Mouse (Mus musculus) hindbrain, embryonic 16.5 days (tissue): ENCODE results near the gene Cttnbp2nl. TPM values are rescaled to one million over a fixed set of nuclear protein-coding genes. Genes with fewer than 3 reads are reported as not detected.

Source experiments
- ATAC-seq: fragments of 200-750 bp; cut with Nextera tagmentation; 2 replicates; pipeline ENCODE4 v1.8.0; 2017; ENCODE audit warnings: moderate TSS enrichment, moderate library complexity
- H3K27ac ChIP-seq: fragments of 300-500 bp; sonication (generic); 2 replicates; pipeline ENCODE4 v1.5.1; 2014; ENCODE audit warnings: low read depth, mild to moderate bottlenecking, control low read depth, low read length, moderate library complexity
- H3K27me3 ChIP-seq: fragments of 300-500 bp; sonication (generic); replicated peaks from 2 replicates; pipeline ENCODE4 v1.6.1; 2014; ENCODE audit warnings: low read length; ENCODE audit not compliant: control insufficient read depth, insufficient read depth
- H3K36me3 ChIP-seq: fragments of 300-500 bp; sonication (generic); 2 replicates; pipeline ENCODE4 v1.6.1; 2014; ENCODE audit warnings: mild to moderate bottlenecking, low read length, moderate library complexity, mixed read lengths; ENCODE audit not compliant: control insufficient read depth, insufficient read depth
- H3K4me1 ChIP-seq: fragments of 300-500 bp; sonication (generic); 2 replicates; pipeline ENCODE4 v1.6.1; 2014; ENCODE audit warnings: low read depth, low read length; ENCODE audit not compliant: control insufficient read depth, insufficient read depth
- H3K4me2 ChIP-seq: fragments of 300-500 bp; sonication (generic); 2 replicates; pipeline ENCODE4 v1.6.1; 2014; ENCODE audit warnings: mild to moderate bottlenecking, low read length, control low read depth, moderate library complexity
- H3K4me3 ChIP-seq: fragments of 300-500 bp; sonication (generic); 2 replicates; pipeline ENCODE4 v1.5.1; 2014; ENCODE audit warnings: mild to moderate bottlenecking, low read length, control low read depth, moderate library complexity
- H3K9ac ChIP-seq: fragments of 300-500 bp; sonication (generic); 2 replicates; pipeline ENCODE4 v1.6.1; 2014; ENCODE audit warnings: low read depth, mild to moderate bottlenecking, control low read depth, low read length, moderate library complexity
- H3K9me3 ChIP-seq: fragments of 300-500 bp; sonication (generic); 2 replicates; pipeline ENCODE4 v1.6.1; 2014; ENCODE audit warnings: mild to moderate bottlenecking, low read length, moderate library complexity; ENCODE audit not compliant: control insufficient read depth
- WGBS: fragments of 180-500 bp; shearing (Covaris S2); extraction: QIAGEN DNeasy Blood & Tissue Kit; methylation state at CpG from one replicate; pipeline ENCODE4 v1.1.7; 2014; 5-methylcytosine and 5-hydroxymethylcytosine counted together
- polyA plus RNA-seq: library from polyadenylated mRNA; unstranded; fragments of >200 nt; fragmentation: Nextera tagmentation; extraction: Ambion mirVana; gene quantifications from 2 replicates; pipeline ENCODE4 v1.2.1, GENCODE M21; 2015

Gene Cttnbp2nl
- polyA plus RNA-seq, 1 experiment from 2014 or later: 40.6 TPM

DNA sequence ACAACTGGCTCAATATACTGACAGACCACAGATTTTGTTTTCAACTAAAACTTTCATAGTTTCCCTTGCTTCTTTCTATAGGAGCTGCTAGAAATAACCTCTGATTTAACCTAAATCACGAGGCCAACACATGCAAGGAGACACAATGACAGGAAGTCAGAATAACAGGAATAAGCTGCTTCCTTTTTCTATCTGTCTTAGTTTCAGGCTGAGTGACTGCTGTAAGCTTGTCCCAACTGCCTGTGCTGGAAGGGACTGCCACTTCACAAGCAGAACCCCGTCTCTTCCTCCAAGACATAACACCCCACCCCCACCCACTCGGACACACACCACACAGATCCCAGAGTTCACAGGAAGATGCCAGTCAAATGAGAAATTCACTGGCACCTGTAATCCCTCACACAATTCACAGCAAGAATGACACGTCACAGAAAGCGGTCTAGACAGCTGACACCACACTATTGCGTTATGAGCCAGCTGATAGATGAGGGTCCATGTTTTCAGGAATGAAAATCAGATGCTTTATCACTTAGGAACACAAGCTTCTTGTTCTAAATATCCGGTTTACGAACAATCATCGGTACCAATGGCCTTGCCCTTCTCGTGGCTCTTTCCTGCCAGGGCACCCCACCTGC lies 29.5 kb downstream of the Cttnbp2nl start:
- 83% methylated on average over 10 of the region's 10 CpGs for WGBS
- Histone ChIP-seq H3K4me1 (no peaks in the 10 kb centered on the region), H3K9ac (no peak overlapping the region), H3K9me3 (no peaks in the 10 kb centered on the region), H3K27ac (no peak overlapping the region), H3K36me3 (peaks cover 6% of the 10 kb centered on the region; the same call in 1 of the 2 replicates), H3K27me3 (no peaks in the 10 kb centered on the region), H3K4me3 (no peak overlapping the region), H3K4me2 (no peak overlapping the region)
- ATAC-seq: 0 out of 2 replicates have a peak, but pooled peaks have one; percentile 17

DNA sequence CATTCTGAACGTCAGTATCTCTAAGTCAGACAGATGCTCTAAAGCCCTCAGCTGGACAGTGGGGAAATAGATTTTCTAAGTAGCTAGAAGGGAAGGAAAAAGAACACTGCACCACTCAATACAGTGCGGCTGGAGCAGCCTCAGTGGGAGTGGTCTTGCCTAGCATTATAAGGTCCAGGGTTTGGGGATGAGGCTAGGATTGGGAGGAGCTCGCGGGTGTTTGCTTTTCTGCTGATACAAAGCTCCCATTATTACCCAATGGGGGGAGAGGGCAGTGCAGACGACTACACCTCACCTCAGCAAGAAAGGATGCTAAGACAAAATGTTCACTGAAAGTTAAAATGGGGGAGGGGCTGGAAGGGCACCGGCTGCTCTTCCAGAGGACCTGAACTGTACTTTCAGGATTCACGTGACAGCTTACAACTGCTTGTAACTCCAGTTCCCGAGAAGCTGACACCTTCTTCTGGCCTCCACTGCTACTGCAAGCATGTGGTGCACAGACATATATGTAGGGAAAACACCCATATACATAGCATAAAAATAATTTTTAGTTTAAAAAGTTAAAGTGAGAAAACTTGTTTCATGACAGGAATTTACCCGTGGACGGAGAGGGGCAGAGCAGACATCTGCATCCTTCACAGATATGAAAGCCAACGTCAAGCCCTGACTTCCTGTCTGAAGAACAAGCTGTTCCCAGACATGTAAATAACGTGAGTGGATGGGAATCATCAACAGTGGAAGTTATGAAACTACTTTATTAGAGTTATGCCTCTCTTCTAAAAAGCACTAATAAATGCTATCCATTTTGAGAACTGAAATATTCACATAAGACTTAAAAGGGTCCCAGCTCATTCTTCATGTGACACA lies 32.9 kb downstream of the Cttnbp2nl start:
- no peak for ATAC-seq
- Histone ChIP-seq H3K9ac (no peak overlapping the region), H3K27me3 (no peaks in the 10 kb centered on the region), H3K9me3 (no peaks in the 10 kb centered on the region), H3K36me3 (0 out of 2 replicates have a peak, but pooled peaks cover 2% of the 10 kb centered on the region), H3K27ac (no peak overlapping the region), H3K4me1 (0 out of 2 replicates have a peak, but pooled peaks cover 2% of the 10 kb centered on the region), H3K4me3 (no peak overlapping the region), H3K4me2 (no peak overlapping the region)
- WGBS: 56% methylated on average over 12 of the region's 12 CpGs

DNA sequence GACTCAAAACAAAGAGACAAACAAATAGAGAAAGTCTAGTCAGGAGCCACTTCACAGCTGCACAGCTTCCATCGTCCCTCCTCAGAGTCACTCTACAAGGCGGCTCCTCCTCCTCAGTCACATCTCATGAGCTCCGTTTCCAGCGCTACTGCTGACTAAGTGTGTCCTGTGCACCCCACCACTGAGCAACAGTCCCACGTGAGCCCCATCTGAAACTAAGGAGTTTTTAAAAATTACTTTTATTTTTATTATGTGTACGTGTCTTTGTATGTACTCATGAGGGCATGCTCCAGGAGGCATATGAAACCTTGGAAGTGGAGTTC lies 34.2 kb downstream of the Cttnbp2nl start:
- Histone ChIP-seq H3K9ac (no peak overlapping the region), H3K27me3 (no peaks in the 10 kb centered on the region), H3K4me3 (no peak overlapping the region), H3K36me3 (no peaks in the 10 kb centered on the region), H3K9me3 (no peaks in the 10 kb centered on the region), H3K4me2 (no peak overlapping the region), H3K27ac (no peak overlapping the region), H3K4me1 (0 out of 2 replicates have a peak, but pooled peaks cover 2% of the 10 kb centered on the region)
- WGBS: 93% methylated on average over 6 of the region's 6 CpGs
- ATAC-seq: no peak

DNA sequence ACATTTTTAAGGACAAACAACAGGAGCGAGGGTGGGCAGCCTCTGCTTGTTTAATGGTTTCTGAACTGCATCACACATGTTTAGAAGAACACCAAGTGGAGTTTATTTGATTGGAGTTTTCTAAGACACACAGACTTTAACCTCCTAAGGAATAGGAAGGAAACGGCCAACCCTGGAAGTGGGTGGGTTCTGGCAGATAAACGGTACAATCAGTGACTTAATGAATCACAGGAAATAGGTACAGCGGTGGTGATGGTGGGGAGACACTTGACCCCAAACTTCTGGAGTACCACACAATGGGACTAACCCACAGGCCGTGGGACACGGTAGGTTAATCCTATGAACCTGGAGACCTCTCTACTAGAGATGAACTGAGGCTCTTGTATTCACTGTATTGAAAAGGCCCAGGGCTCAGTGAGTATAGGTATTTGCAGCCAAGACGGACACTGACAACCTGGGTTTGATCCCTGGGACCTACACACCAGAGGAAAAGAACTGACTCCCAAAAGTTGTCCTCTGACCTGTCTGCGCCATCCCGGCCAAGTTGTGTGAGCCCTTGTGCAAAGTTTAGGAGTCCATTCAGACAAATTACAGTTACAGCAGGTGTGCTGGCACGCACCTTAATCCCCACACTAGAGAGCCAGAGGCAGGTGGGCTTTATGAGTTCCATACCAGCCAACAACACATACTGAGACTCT lies 34.7 kb downstream of the Cttnbp2nl start:
- Histone ChIP-seq H3K36me3 (no peaks in the 10 kb centered on the region), H3K27ac (no peak overlapping the region), H3K4me1 (0 out of 2 replicates have a peak, but pooled peaks cover 2% of the 10 kb centered on the region), H3K4me2 (no peak overlapping the region), H3K9me3 (no peaks in the 10 kb centered on the region), H3K9ac (no peak overlapping the region), H3K27me3 (no peaks in the 10 kb centered on the region), H3K4me3 (no peak overlapping the region)
- ATAC-seq: no peak
- WGBS: 91% methylated on average over 10 of the region's 10 CpGs

DNA sequence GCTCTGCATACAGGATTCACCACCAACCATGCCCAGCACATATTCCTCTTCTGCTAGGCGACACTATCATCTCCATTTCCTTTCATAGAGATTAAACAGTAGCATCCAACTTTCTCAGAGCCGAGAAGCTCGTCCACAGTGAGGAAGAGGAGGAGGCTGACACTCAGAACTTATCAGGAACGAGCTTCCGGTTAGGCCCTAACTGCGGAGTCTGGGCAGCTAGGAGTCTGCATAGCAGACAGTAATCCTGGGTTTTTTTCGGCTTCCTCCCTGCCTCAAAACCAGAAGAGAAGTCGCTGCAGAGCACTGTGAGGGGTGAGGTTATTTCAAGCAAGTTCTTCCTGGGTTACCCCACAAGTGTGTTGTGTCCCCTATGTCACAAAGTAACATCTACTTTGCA lies 35.6 kb downstream of the Cttnbp2nl start:
- H3K9me3 ChIP-seq: no peaks in the 10 kb centered on the region
- ATAC-seq: no peak
- no peak overlapping the region for H3K9ac ChIP-seq
- WGBS: 86% methylated on average over 8 of the region's 8 CpGs
- H3K4me2 ChIP-seq: no peak overlapping the region
- H3K36me3 ChIP-seq: no peaks in the 10 kb centered on the region
- no peak overlapping the region for H3K4me3 ChIP-seq
- no peak overlapping the region for H3K27ac ChIP-seq
- no peaks in the 10 kb centered on the region for H3K27me3 ChIP-seq
- 0 out of 2 replicates have a peak, but pooled peaks cover 2% of the 10 kb centered on the region for H3K4me1 ChIP-seq

DNA sequence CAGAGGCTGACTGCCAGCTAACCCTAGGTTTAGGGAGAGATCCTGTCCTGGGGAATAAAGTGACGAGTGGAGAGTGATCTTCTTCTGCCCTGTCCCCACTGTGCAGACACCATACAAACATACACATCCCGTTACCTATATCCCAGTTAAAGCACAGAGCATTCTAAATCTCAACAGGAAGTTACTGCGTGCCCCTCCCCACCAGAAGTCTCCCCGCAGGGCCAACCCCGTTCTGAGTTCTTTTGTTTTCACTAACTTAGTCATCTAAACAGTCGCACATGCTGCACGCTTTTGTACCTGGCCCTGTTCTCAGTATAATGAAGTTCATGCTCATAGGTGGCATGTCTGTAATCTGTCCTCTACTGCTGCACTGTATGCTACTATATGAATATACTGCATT lies 36.7 kb downstream of the Cttnbp2nl start:
- H3K4me3 ChIP-seq: no peak overlapping the region
- no peaks in the 10 kb centered on the region for H3K27me3 ChIP-seq
- 79% methylated on average over 7 of the region's 7 CpGs for WGBS
- no peaks in the 10 kb centered on the region for H3K36me3 ChIP-seq
- no peak overlapping the region for H3K27ac ChIP-seq
- 0 out of 2 replicates have a peak, but pooled peaks cover 2% of the 10 kb centered on the region for H3K4me1 ChIP-seq
- H3K4me2 ChIP-seq: no peak overlapping the region
- no peaks in the 10 kb centered on the region for H3K9me3 ChIP-seq
- ATAC-seq: no peak
- H3K9ac ChIP-seq: no peak overlapping the region

DNA sequence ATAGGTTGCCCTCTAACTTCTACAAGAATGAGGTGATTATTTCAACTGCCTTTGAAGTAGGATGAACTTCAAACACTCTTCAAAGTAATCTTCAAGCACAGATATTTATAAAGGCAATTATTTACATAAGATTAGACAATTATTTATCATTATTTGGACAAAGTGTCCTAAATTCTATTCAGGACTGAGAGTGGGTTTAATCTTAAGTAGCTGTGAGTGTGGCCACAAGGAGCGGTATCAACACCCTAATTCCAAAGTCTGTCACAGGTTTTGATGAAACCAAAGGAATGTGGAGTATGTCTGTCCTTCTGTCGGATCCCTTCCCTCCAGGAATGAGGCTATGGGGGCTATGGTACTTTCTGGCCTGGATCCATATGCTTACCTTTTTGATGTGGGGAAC lies 38.0 kb downstream of the Cttnbp2nl start:
- Histone ChIP-seq H3K9ac (no peak overlapping the region), H3K4me1 (0 out of 2 replicates have a peak, but pooled peaks cover 2% of the 10 kb centered on the region), H3K4me3 (no peak overlapping the region), H3K27me3 (no peaks in the 10 kb centered on the region), H3K9me3 (no peaks in the 10 kb centered on the region), H3K36me3 (peaks cover 13% of the 10 kb centered on the region), H3K27ac (no peak overlapping the region), H3K4me2 (no peak overlapping the region)
- 91% methylated on average over 2 of the region's 2 CpGs for WGBS
- no peak for ATAC-seq

DNA sequence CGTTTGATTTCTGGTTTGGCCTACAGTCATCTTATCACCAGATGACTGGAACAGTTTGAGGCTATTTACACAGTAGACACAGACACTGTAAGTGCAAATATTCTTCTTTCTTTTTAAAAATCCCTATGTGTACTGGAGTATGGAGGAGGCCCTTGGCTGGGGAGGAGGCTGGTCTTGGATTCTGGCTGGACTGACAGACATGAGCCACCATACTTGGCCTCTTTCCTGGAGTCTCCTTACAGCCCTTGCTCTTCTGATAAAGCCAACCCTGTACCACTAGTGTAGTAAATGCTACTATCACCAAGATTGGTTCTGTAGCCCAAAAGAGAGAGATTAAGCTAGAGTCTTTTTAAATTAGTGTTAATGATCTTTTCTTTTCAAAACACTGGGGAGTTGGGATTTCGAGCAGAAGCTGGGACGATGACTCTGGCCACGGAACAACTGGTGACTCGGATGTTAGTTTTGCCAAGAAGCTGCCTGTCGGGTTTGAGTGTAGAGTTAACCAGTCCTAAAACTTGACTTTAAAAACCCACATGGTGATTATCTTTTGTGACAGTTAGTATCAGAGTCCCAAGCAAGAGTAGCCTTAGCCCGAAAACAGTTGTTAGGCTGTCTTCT lies 40.1 kb downstream of the Cttnbp2nl start:
- Histone ChIP-seq H3K4me2 (no peak overlapping the region), H3K27me3 (no peaks in the 10 kb centered on the region), H3K36me3 (peaks cover 18% of the 10 kb centered on the region), H3K9ac (no peak overlapping the region), H3K4me3 (no peak overlapping the region), H3K4me1 (0 out of 2 replicates have a peak, but pooled peaks cover 2% of the 10 kb centered on the region), H3K9me3 (no peaks in the 10 kb centered on the region), H3K27ac (no peak overlapping the region)
- no peak for ATAC-seq
- WGBS: 93% methylated on average over 7 of the region's 7 CpGs
